Mouse (Mus musculus): ENCODE data around the gene Ppp1r13b.

DNA sequence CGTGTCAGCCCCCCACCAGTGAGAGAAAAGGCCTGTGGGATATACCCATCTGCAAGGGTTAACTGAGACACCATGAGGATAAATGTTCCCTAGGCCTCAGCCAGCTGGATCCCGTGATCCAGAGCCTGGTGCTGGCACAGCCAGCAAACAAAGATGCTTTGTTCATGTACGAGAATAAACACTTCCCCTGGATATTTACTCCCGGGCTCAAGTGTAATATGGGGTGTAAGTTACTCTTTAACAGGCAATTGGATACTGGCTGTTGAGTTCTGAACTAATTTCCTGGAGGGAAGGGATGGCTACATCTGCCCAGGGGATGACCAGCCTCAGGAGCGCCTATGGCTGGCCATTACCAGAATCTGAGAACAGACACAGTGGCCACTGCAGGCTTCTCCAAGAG, 43.8 kb upstream of the Ppp1r13b start:
- TF ChIP-seq NRF1 (IDR thresholded peaks at IDR 0.05; ENCODE audit: low read depth, low read length) (no peak), USF1 (IDR thresholded peaks at IDR 0.05; ENCODE audit: low read depth, low read length) (no peak), RCOR1 (conservative IDR thresholded peaks at IDR 0.05; ENCODE audit: low read depth, low read length) (no peak), RAD21 (IDR thresholded peaks at IDR 0.05; ENCODE audit: low read depth, low read length) (no peak), MAFK (IDR thresholded peaks at IDR 0.05; ENCODE audit: insufficient replicate concordance, low read length) (no peak)

Data from CH12.LX (cell line).